Mouse (Mus musculus) embryonic facial prominence, embryonic 11.5 days (tissue): ENCODE measurements at regions not wholly inside any gene's neighbourhood (a gene's known extent, or its start where the extent isn't known, plus 50 kb on each side); places are given as distances from the start of the nearest gene placed in this dataset.

Source experiments
- ATAC-seq: fragments of 200-750 bp; cut with Nextera tagmentation; replicated peaks from 2 replicates; pipeline ENCODE4 v1.8.0; 2017; ENCODE audit warnings: low read depth; ENCODE audit not compliant: insufficient number of reproducible peaks, low FRiP score, low TSS enrichment
- DNase-seq: peaks from one replicate; pipeline ENCODE4 v3.0.0-alpha.2; 2015; ENCODE audit warnings: low spot score
- H3K27ac ChIP-seq: fragments of 300-500 bp; sonication (generic); replicated peaks from 2 replicates; pipeline ENCODE4 v1.5.1; 2014; ENCODE audit warnings: mild to moderate bottlenecking, low read depth, low read length, control low read depth
- H3K27me3 ChIP-seq: fragments of 300-500 bp; sonication (generic); 2 replicates; pipeline ENCODE4 v1.6.1; 2014; ENCODE audit warnings: mild to moderate bottlenecking, low read length, moderate library complexity, mixed read lengths; ENCODE audit not compliant: control insufficient read depth, insufficient read depth
- H3K36me3 ChIP-seq: fragments of 300-500 bp; sonication (generic); replicated peaks from 2 replicates; pipeline ENCODE4 v1.6.1; 2014; ENCODE audit warnings: low read depth, mild to moderate bottlenecking, low read length, moderate library complexity, mixed read lengths; ENCODE audit not compliant: control insufficient read depth, insufficient read depth
- H3K4me1 ChIP-seq: fragments of 300-500 bp; sonication (generic); 2 replicates; pipeline ENCODE4 v1.6.1; 2014; ENCODE audit warnings: low read length, mixed read lengths; ENCODE audit not compliant: control insufficient read depth, insufficient read depth
- H3K4me2 ChIP-seq: fragments of 300-500 bp; sonication (generic); 2 replicates; pipeline ENCODE4 v1.6.1; 2014; ENCODE audit warnings: low read depth, mild to moderate bottlenecking, control low read depth, low read length, moderate library complexity
- H3K4me3 ChIP-seq: fragments of 300-500 bp; sonication (generic); 2 replicates; pipeline ENCODE4 v1.5.1; 2014; ENCODE audit warnings: low read depth, low read length, control low read depth
- H3K9ac ChIP-seq: fragments of 300-500 bp; sonication (generic); replicated peaks from 2 replicates; pipeline ENCODE4 v1.6.1; 2014; ENCODE audit warnings: mild to moderate bottlenecking, control low read depth, low read length
- H3K9me3 ChIP-seq: fragments of 300-500 bp; sonication (generic); replicated peaks from 2 replicates; pipeline ENCODE4 v1.6.1; 2016; ENCODE audit warnings: mild to moderate bottlenecking, low read length, inconsistent platforms, mixed read lengths; ENCODE audit not compliant: control insufficient read depth
- WGBS: fragments of 180-500 bp; shearing (Covaris S2); extraction: QIAGEN DNeasy Blood & Tissue Kit; methylation state at CpG from one replicate; pipeline ENCODE4 v1.1.7; 2014; 5-methylcytosine and 5-hydroxymethylcytosine counted together

DNA sequence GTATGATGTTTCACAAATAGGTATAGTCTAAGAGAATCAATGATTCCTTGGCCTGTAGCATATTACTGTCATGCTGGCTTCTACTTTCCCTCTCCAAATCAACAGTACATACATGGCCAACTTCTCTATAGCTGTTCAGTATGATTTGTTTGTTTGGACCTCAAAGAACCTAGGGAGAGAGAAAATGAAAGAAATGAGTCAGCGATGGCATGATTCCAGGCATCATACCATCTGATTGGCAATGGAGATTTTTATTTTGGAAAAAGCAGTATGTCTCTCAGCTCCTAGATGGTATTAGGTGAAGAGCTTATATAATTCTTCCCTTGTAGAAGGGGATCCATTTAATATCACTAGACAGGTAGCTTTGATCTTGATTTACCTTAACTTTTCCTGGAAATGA lies 519.1 kb downstream of the Gm9195 start:
- H3K4me2 ChIP-seq, result no peak overlapping the region
- no peaks in the 10 kb centered on the region for H3K27me3 ChIP-seq
- H3K27ac ChIP-seq, result no peak overlapping the region

DNA sequence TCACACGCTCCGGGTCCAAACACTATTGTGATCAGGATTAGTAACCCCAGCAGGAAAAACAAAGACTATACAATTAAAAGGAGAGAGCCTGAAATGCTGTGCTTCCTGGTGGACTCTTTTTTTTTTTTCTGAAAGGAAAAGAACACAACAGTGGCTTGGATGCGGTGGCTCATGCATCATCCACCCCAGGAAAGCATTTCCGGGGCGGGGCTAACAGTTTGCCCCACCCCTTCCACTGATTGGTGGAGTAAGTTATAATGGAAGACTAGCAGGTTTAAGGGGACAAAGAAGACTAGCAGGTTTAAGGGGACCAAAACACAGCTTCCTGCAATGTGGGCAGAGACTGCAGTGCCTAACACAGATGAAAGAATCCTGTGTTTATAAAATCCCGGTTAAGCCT lies 524.0 kb downstream of the Gm9195 start:
- Histone ChIP-seq H3K36me3 (no peaks in the 10 kb centered on the region), H3K4me2 (no peak overlapping the region), H3K4me1 (no peaks in the 10 kb centered on the region), H3K9me3 (no peaks in the 10 kb centered on the region), H3K4me3 (no peak overlapping the region), H3K9ac (no peak overlapping the region), H3K27me3 (no peaks in the 10 kb centered on the region), H3K27ac (no peak overlapping the region)
- 57% methylated on average over 6 of the region's 6 CpGs for WGBS
- ATAC-seq, result no peak
- DNase-seq, result peak; percentile 21

More for the DNA sequence above, 519.1 kb downstream of the Gm9195 start:
- no peak overlapping the region for H3K9ac ChIP-seq
- no peaks in the 10 kb centered on the region for H3K4me1 ChIP-seq
- no peak for DNase-seq
- WGBS, result 100% methylated on average over 1 of the region's 1 CpGs
- H3K9me3 ChIP-seq, result no peaks in the 10 kb centered on the region
- no peak for ATAC-seq
- H3K36me3 ChIP-seq, result no peaks in the 10 kb centered on the region
- no peak overlapping the region for H3K4me3 ChIP-seq

- H3K27me3 ChIP-seq, result no peaks in the 10 kb centered on the region
- no peaks in the 10 kb centered on the region for H3K4me1 ChIP-seq
- H3K4me2 ChIP-seq, result no peak overlapping the region
- H3K9me3 ChIP-seq, result no peaks in the 10 kb centered on the region
- H3K27ac ChIP-seq, result no peak overlapping the region
- no peak overlapping the region for H3K9ac ChIP-seq
- ATAC-seq, result peak; percentile 75; the same call in 1 of the 2 replicates
- no peaks in the 10 kb centered on the region for H3K36me3 ChIP-seq
- H3K4me3 ChIP-seq, result no peak overlapping the region
- DNase-seq, result peak; percentile 41
- WGBS, result 4% methylated on average over 4 of the region's 4 CpGs
These were observed 528.1 kb downstream of the Gm9195 start for GRCm38 (mm10) chr14:71963389-71964169.

DNA sequence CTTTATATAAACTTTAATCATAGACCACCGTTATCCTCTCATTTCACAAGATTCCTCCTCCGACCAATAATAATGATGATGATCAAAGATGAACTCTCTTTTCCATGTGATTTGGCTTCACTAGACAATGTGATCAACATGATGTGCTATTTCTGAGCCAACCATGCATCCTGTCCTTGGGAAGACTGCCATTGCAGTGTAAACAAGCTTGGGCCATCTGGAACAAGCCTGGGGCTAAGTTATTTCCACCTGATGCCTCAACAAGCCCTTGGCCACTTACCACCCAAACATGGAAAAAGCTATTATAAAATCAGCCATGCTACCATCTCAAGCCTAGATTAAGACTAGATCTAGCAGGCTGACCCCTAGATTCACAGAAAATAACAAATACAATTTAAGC lies 542.9 kb downstream of the Gm9195 start:
- no peaks in the 10 kb centered on the region for H3K4me1 ChIP-seq
- 88% methylated on average over 2 of the region's 2 CpGs for whole genome bisulfite sequencing
- ATAC-seq, result no peak

DNA sequence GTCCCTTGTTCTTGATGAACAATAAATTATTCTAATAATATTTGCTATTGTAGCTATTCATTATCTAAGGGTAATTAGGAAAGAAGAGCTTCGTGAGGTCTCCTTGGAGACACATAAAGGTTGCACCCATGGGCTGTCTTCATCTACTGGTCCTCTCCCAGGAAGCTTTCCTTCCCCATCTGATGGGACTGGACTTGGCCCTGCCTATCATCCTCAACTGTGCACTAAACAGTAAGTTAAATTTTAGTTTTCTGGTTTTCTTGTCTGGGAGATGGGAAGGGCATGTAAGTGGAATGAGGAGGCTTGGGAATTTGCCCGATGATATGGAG lies 554.5 kb downstream of the Gm9195 start:
- no peak for ATAC-seq
- no peak overlapping the region for H3K4me3 ChIP-seq
- 79% methylated on average over 2 of the region's 2 CpGs for WGBS

More for the DNA sequence above, 542.9 kb downstream of the Gm9195 start:
- H3K27ac ChIP-seq, result no peak overlapping the region
- no peaks in the 10 kb centered on the region for H3K27me3 ChIP-seq
- no peak for DNase-seq
- H3K4me2 ChIP-seq, result no peak overlapping the region
- H3K36me3 ChIP-seq, result no peaks in the 10 kb centered on the region
- no peak overlapping the region for H3K4me3 ChIP-seq
- H3K9me3 ChIP-seq, result no peaks in the 10 kb centered on the region
- no peak overlapping the region for H3K9ac ChIP-seq

DNA sequence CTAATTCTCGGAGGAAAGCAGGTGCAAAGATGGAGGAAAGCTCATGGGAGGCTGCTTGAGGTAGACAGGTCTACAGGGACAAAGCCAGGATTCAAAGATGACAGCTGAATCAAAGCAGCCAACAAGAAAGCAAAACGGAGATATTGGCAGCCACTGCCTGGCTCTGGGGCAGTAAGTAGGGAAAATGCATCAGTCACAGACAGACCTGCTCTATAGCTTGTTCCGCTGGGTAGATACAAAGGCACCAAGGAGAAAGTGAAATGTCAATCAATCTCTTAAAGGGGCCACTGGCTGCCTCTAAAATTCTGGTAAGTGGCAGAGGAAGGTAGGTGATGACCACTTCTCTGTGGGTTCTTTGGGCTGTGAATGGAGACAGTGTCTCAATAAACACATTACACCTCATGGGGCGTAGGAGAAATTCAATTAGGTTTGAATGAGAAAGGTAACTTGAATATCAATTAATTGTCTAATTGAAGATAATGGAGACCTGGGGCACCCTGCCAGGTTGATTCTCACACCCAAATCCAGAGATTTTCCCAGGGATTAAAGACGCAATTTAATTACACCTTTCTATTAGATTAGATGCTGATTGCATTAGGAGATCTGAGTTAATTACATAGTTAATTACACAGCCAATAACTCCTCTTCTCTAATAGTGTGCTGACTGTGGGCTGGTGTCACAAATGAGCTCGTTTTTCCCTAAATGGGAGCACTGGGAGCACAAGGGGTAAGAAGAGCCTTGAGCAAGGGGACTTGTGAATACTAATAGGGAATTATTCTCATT lies 555.1 kb downstream of the Gm9195 start:
- WGBS, result 51% methylated on average over 6 of the region's 6 CpGs
- no peak for ATAC-seq
- no peaks in the 10 kb centered on the region for H3K36me3 ChIP-seq

More for the DNA sequence above, 554.5 kb downstream of the Gm9195 start:
- Histone ChIP-seq H3K36me3 (no peaks in the 10 kb centered on the region), H3K4me1 (no peaks in the 10 kb centered on the region), H3K27ac (no peak overlapping the region), H3K9ac (no peak overlapping the region), H3K9me3 (no peaks in the 10 kb centered on the region), H3K4me2 (no peak overlapping the region), H3K27me3 (no peaks in the 10 kb centered on the region)
- DNase-seq, result no peak

DNA sequence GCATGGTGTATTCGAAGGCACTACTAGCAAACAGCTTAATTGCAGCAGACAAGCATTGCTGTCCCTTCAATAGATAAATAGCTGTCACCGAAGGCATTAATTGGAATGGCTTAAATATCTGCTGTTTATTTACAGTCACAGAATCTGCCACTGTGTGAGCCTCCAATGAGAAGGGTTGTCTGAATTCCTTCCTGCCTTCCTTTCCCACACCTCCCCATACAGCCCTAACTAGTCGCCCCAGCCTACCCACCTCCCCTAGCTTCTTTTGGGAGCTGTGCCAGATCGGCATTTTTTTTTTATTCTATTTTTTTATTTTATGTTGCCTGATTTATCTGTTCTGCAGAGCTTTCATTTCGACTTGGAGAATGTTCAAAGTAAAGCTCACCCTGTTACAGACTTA lies 575.7 kb downstream of the Gm9195 start:
- Histone ChIP-seq H3K4me1 (no peaks in the 10 kb centered on the region), H3K27ac (no peak overlapping the region)
- 68% methylated on average over 5 of the region's 5 CpGs for WGBS

More for the DNA sequence above, 555.1 kb downstream of the Gm9195 start:
- H3K4me1 ChIP-seq, result no peaks in the 10 kb centered on the region
- H3K4me2 ChIP-seq, result no peak overlapping the region
- H3K9ac ChIP-seq, result no peak overlapping the region
- no peak for DNase-seq
- H3K27me3 ChIP-seq, result no peaks in the 10 kb centered on the region
- H3K27ac ChIP-seq, result no peak overlapping the region
- no peaks in the 10 kb centered on the region for H3K9me3 ChIP-seq
- H3K4me3 ChIP-seq, result no peak overlapping the region

GRCm38 (mm10) chr14:71910936-71911335 lies 580.7 kb downstream of the Gm9195 start:
- Histone ChIP-seq H3K27ac (no peak overlapping the region), H3K4me2 (no peak overlapping the region), H3K36me3 (no peaks in the 10 kb centered on the region), H3K27me3 (no peaks in the 10 kb centered on the region), H3K4me1 (no peaks in the 10 kb centered on the region), H3K9me3 (no peaks in the 10 kb centered on the region), H3K4me3 (no peak overlapping the region), H3K9ac (no peak overlapping the region)
- DNase-seq (no peak), ATAC-seq (no peak)
- WGBS, result 78% methylated on average over 2 of the region's 2 CpGs

More for the DNA sequence above, 575.7 kb downstream of the Gm9195 start:
- H3K4me3 ChIP-seq, result no peak overlapping the region
- ATAC-seq (no peak), DNase-seq (no peak)
- no peaks in the 10 kb centered on the region for H3K36me3 ChIP-seq
- H3K9me3 ChIP-seq, result no peaks in the 10 kb centered on the region
- no peak overlapping the region for H3K4me2 ChIP-seq
- no peaks in the 10 kb centered on the region for H3K27me3 ChIP-seq
- H3K9ac ChIP-seq, result no peak overlapping the region
